Mouse (Mus musculus): ENCODE data around the gene Plac8.

The Plac8 gene

GRCm38 (mm10) chr5:100578863-100579411, 6.9 kb upstream of the Plac8 start:
- DNase-seq = no peak

GRCm38 (mm10) chr5:100574771-100575170, 2.7 kb upstream of the Plac8 start:
- DNase-seq = no peak

DNA sequence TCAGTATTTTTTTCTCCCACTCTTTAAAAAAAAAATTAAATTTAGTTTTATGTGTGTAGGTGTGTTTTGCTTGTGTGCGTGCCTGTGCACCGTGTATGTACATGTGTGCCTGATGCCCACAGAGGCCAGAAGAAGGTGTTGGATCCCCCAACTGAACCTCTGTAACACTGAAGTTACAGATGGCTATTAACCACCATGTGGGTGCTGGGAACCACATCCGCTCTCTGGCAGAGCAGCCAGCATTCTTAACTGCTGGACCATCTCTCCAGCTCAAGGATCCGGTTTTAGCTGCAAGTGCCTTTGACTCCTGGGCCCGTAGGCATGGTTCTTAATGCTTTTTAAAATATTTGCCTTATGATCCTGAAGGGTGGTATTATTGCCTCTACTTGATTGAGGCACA, 1.2 kb upstream of the Plac8 start:
- peak; percentile 39 for DNase-seq

DNA sequence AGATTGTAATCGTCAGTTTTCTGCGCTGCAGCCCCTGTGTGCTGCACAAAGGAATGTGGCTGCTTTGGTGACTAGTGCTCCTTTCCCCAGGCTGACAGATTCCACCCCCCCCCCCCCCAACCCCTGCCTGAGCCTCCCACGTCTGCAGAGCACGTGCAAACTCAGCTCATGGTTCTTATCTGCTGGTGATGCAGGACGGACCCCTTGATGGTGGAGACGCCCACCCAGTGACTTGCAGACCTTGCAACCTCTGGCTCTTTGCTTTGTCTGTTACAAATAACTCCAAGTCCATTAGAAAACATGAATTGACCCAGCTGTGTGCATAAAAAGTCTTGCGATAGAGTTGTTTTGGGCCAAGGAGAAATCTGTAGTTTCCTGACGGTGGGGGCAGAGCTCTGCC, 1.3 kb downstream of the Plac8 start:
- peak; percentile 8 for DNase-seq

- DNase-seq = peak; percentile 21
Observed at GRCm38 (mm10) chr5:100569997-100570595, 1.9 kb downstream of the Plac8 start.

DNA sequence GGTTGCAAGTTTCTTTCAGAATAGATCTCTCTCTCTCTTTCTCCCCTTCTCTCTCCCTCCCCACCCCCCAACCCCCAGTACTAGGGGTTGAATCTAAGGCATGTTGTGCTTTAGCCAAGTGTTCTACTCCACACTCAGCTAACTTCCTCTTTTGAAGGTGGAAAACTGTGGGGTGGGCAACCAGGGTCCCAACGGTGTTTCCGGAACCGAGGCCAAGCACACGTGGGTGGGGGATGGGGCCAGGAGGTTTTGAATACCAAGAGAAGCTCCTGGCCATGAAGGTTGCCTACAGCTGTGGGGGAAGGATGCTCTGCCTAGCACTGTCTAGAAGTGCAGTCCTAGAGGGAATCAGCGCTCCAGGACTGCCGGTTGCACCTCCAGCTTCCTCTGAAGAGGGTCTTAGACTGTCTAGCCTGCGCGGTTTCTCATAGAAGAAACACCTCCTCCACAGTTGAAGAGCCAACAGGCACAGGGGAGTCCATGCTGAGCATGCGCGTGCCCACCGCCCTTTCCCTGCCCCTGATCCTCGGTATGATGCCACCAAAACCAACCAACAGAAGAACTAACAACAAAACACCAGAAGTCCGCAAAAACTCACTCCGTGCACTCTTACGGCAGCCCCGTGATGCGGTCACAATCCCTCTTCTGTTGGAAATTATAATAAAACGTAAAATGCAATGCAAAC, 2.7 kb downstream of the Plac8 start:
- peak; percentile 56 for DNase-seq

GRCm38 (mm10) chr5:100568802-100569201, 3.2 kb downstream of the Plac8 start:
- DNase-seq = no peak

DNA sequence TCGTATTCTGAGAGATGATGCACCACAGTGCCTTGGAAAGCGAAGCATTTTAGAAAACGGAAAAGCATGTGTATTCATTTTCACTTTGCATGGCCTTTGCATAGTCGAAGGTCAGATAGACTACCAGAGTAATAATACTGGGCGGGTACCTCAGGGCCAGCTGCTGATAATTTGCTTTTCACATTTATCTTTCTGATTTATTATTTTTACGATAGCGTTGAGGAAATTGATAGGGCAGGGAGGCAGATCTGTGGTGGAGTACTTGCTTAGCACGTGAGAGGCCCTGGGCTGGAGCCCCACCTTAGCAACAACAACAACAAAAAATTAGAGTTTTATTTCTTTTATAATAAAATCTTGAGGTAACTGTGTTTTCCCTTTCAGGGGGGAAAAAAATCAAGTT, 3.9 kb downstream of the Plac8 start:
- no peak for DNase-seq

GRCm38 (mm10) chr5:100567258-100568032, 4.6 kb downstream of the Plac8 start:
- no peak for DNase-seq

GRCm38 (mm10) chr5:100566798-100567197, 5.2 kb downstream of the Plac8 start:
- no peak for DNase-seq

DNA sequence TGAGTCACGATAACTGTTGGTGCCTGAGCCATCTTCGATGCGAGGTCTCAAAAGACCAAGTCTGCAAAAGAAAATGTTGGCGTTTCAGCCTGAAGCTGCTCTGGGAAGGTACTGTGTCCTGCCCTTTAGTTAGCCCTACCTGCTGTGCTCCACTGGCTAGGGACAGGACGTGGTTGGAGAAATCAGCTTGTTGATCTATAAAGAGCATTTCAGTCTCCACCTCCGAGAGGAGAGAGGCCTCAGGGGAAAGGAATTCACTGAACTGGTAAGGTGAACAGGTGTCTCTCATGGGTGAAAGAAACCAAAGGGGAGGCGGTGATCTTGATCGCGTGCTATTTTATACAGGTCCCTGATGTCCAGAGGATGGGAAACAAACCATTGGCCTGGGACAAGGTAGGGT, 9.3 kb downstream of the Plac8 start:
- no peak for DNase-seq

DNA sequence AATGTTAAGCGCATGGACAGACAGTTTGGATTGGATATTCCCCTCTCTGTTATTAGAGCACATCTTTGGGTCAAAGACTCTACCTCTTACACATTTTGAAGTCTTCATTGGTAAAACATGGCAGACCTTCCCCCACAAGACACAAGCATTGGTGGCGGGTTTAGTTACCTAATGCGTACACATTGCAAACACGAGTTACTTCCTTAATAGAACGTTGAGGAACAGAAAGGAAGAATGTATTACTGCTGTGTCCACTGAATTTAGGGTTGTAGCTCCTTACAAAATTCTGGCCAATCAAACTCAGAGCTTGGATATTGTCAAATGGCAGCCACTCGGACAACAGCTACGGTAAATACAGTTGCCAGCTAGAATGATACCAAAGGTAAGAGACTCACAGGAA, 12.7 kb downstream of the Plac8 start:
- DNase-seq = no peak

GRCm38 (mm10) chr5:100558783-100559182, 13.3 kb downstream of the Plac8 start:
- no peak for DNase-seq

DNA sequence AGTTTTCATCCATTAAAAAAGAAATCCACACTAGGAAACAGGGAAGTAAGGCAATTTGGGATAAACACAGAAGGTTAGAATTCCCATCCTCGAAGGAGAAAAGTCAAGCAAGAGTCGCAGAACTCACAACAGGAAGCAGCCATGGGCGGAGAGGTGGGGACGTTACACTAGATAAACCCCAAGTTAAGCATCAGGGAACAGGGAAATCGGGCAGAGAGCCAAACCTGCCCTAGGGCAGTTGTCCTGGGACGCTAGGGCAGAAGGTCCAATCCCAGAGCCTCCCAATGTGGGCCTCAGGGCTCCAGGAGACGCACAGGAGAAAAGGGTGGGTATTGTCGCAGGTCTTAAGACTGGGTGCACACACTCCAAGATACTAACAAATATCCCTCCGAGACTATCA, 14.5 kb downstream of the Plac8 start:
- no peak for DNase-seq

DNA sequence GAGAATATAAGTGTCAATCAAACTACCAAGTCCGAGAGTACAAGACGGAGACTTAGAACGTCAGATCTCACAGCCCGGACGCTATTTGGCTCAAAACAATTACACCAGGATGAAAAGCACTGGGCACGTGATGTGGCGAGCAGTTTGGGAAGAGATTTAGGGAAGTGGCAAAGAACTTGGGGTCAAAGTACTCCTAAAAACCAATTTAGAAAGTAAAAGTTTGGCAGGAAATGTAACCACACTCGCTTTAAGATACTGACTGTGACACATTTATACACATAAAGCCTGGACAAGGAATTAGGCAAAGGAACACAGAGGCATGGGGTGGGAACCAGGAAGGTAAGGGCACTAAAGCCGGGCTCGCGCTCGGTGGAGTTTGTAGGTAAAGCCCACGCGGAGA, 15.0 kb downstream of the Plac8 start:
- no peak for DNase-seq

GRCm38 (mm10) chr5:100553426-100553825, 18.6 kb downstream of the Plac8 start:
- no peak for DNase-seq

- no peak for DNase-seq
Observed at GRCm38 (mm10) chr5:100551952-100552351, 20.1 kb downstream of the Plac8 start.

DNA sequence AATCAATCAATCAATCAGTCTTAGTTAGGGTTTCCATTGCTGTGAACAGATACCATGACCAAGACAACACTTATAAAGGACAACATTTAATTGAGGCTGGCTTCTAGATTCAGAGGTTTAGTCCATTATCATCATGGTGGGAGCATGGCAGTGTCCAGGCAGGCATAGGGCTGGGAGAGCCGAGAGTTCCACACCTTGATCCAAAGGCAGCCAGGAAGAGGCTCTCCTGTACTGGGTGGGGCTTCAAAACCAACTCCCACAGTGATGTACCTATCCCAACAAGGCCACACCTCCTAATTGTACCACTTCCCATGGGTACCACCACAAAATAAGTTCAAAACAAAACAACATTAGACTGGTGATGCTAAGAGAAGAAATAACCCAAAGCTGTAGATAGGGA, 21.9 kb downstream of the Plac8 start:
- no peak for DNase-seq

DNA sequence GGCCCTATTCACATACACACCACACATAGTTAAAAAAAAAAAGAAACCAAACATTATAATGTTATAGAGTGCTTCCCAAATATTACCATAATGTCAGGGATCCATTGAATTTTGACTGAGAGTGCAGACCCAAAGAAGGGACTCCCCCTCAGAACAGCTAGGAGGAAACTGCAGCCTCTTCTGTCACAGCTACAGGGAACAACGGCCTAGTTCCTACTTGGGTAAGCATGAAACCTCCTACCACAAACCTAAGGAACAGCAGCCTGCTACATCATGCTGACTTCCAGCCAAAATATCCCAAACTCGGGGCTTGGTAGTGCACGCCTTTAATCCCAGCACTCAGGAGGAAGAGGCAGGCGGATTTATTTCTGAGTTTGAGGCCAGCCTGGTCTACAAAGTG, 22.7 kb downstream of the Plac8 start:
- no peak for DNase-seq

- DNase-seq = no peak
Observed at GRCm38 (mm10) chr5:100548236-100548635, 23.8 kb downstream of the Plac8 start.

GRCm38 (mm10) chr5:100546294-100547080, 25.6 kb downstream of the Plac8 start:
- no peak for DNase-seq

DNA sequence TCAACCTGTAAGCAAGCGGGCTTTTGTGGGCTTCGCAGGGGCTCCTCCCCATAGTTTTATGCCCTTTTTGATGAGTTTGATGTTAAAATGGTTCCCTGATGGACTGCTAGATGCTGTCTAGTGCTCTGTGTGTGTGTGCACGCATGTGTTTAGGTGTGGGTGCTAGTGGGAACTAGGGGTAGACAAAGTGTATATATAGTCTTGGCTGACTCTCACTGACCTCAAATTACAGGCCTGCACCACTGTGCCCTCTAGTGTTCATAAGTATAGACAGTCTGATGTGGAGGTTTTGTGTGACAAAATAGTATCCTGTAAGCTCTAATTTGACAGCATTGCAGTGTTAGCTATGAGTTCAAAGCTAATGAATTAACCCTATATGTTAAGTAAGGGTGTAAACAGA, 35.4 kb downstream of the Plac8 start:
- peak; percentile 45 for DNase-seq

GRCm38 (mm10) chr5:100535826-100536225, 36.2 kb downstream of the Plac8 start:
- DNase-seq = no peak

Measured in thymus, postnatal 14 days (tissue).